Mouse (Mus musculus): ENCODE measurements around the gene Elmo1. TPM values are rescaled to one million over a fixed set of nuclear protein-coding genes. Genes with fewer than 3 reads are reported as not detected.

The Elmo1 gene
- polyA plus RNA-seq, 1 experiment from 2014 or later, result 17.4 TPM

DNA sequence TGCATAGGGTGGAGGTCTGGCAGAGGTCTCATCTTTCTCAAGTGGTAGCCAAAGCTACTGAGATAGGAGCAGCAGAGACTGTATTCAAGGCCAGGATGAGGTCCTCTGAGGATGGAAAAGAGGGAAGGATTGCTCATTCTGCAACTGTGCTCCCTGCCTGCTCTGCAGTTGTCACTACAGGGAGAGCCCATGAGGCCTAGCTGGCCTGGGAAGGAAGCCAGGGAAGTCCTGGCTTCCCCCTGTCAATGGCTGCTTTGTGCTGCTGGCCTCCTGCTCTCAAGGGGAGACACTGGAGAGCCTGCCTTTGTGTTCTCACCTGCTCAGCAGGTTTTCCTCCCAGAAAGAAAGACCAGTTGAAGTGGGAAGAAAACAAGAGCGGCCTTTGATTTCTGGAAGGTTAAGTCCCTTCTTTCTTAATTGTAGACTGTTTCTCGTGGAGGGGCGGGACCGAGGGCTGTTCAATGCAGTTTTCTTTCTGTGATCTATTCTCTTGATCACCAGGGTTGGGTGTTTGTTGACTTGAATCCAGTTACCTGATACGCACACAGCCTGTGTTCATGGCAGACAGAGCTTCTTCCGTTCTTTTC, 91.9 kb downstream of the Elmo1 start:
- Histone ChIP-seq H3K9ac (no peak overlapping the region), H3K27me3 (no peaks in the 10 kb centered on the region), H3K4me3 (no peak overlapping the region), H3K9me3 (no peaks in the 10 kb centered on the region), H3K36me3 (no peaks in the 10 kb centered on the region), H3K27ac (peak overlapping the region; percentile 51), H3K4me1 (peaks cover 23% of the 10 kb centered on the region), H3K4me2 (no peak overlapping the region)
- WGBS, result 66% methylated on average over 6 of the region's 6 CpGs
- no peak for ATAC-seq (ENCODE audit: insufficient number of reproducible peaks, low FRiP score, low TSS enrichment, low read depth)

DNA sequence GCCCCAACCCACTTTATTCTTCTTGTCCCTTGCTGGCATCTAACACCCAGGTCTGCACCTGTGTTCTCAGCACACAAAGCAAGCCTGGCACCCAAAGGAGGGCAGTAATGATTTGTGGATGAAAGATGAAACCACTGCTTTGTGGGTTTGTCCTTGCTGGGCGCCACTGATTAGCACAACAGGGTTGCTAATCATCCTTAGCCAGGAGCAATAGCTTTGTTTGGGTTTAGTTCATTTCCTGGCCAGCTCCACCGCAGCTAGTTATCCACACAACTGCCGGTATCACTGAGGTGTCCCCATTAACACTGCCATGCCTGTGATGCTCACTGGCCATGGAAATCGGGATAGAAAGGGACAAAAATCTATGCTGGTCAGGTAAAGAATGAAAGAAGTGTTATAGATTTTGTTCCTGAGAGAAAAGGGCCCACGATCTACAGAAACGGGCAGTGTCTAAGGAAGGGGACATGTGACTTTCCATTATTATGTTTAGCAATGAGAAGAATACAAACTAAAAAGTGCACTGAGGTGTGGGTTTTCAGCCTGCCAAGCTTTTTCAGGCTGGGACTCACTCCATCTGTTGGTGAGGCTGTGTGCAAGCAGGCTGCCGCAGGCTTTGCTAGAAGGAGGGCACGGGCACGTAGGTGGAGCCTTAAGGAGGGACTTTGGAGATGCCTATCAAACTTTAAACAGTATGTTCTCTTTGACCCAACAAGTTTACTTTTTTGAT, 93.3 kb downstream of the Elmo1 start:
- Histone ChIP-seq H3K27ac (peak overlapping the region; percentile 43; the same call in 1 of the 2 replicates), H3K36me3 (no peaks in the 10 kb centered on the region), H3K4me2 (no peak overlapping the region), H3K9ac (no peak overlapping the region), H3K9me3 (no peaks in the 10 kb centered on the region), H3K4me1 (peaks cover 23% of the 10 kb centered on the region), H3K4me3 (no peak overlapping the region), H3K27me3 (no peaks in the 10 kb centered on the region)
- no peak for ATAC-seq (ENCODE audit: insufficient number of reproducible peaks, low FRiP score, low TSS enrichment, low read depth)
- WGBS, result 19% methylated on average over 9 of the region's 9 CpGs

DNA sequence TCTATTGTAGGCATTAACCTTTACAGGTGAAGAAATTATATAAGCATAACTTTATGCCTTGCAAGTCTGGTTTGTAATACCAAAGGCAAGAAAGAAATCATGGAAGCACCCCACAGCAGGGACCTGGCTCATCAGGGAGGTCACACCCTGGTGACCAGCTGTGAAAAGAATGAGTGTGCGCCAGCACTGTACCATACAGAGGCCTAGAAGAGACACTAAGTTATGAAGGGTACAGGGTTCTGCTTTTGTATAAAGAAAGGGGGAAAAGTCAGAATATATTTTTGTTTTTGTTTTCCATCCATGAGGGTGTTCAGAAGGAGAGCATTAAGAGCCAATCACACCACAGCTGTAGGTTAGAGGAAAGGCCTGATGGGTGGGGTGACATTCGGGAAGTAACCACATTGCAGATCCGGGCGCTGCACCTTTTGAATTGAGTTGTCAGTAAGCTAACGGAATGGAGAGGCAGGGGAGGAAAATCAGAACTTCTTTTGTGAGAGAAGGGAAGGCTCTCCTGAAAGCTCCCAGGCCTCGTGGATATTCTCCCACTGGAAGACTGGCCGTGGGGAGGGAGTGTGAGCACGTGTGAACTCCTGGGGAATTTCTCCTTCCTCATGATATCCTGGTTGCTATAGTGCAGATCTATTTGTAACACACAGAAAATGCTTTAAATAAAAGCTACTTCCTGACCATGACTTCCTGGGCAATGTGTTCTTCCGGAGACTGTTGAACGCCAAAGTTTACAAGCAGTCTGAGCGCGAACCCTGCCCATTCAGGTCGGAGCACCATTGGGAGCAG, 94.0 kb downstream of the Elmo1 start:
- no peak overlapping the region for H3K9ac ChIP-seq
- H3K9me3 ChIP-seq, result no peaks in the 10 kb centered on the region
- no peak overlapping the region for H3K4me2 ChIP-seq
- H3K27ac ChIP-seq, result no peak overlapping the region
- no peak for ATAC-seq (ENCODE audit: insufficient number of reproducible peaks, low FRiP score, low TSS enrichment, low read depth)
- no peak overlapping the region for H3K4me3 ChIP-seq
- H3K36me3 ChIP-seq, result no peaks in the 10 kb centered on the region
- 62% methylated on average over 13 of the region's 13 CpGs for WGBS
- H3K27me3 ChIP-seq, result no peaks in the 10 kb centered on the region
- peaks cover 23% of the 10 kb centered on the region for H3K4me1 ChIP-seq

- peaks cover 23% of the 10 kb centered on the region for H3K4me1 ChIP-seq
- no peak overlapping the region for H3K4me3 ChIP-seq
- no peaks in the 10 kb centered on the region for H3K27me3 ChIP-seq
- H3K36me3 ChIP-seq, result no peaks in the 10 kb centered on the region
- WGBS, result 88% methylated on average over 20 of the region's 20 CpGs
- no peak overlapping the region for H3K9ac ChIP-seq
- ATAC-seq (ENCODE audit: insufficient number of reproducible peaks, low FRiP score, low TSS enrichment, low read depth), result no peak
- H3K4me2 ChIP-seq, result no peak overlapping the region
- H3K9me3 ChIP-seq, result no peaks in the 10 kb centered on the region
- no peak overlapping the region for H3K27ac ChIP-seq
Observed at GRCm38 (mm10) chr13:20185034-20185846, 94.8 kb downstream of the Elmo1 start.

DNA sequence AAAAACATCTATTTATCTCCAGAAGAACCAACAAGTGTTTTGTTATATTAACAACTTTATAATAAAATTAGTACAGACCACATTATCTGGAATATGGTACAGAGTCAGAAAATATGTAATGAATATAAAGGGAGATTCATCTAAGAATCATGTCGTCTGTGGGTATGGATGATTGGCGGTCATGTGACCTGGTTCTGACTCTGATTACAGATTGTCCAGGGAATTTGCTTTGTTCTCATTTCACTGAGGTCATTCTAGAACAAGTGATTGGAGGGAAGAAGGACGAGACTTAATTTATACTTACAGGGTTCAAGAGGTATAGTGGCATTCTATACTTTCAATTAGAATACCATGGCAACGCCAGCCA, 95.4 kb downstream of the Elmo1 start:
- WGBS, result 86% methylated on average over 4 of the region's 4 CpGs
- H3K27ac ChIP-seq, result no peak overlapping the region
- H3K36me3 ChIP-seq, result no peaks in the 10 kb centered on the region
- H3K27me3 ChIP-seq, result no peaks in the 10 kb centered on the region
- H3K4me1 ChIP-seq, result peaks cover 23% of the 10 kb centered on the region
- H3K9me3 ChIP-seq, result no peaks in the 10 kb centered on the region
- no peak overlapping the region for H3K9ac ChIP-seq
- H3K4me3 ChIP-seq, result no peak overlapping the region
- no peak for ATAC-seq (ENCODE audit: insufficient number of reproducible peaks, low FRiP score, low TSS enrichment, low read depth)
- no peak overlapping the region for H3K4me2 ChIP-seq

- H3K9me3 ChIP-seq, result no peaks in the 10 kb centered on the region
- no peak overlapping the region for H3K4me2 ChIP-seq
- ATAC-seq (ENCODE audit: insufficient number of reproducible peaks, low FRiP score, low TSS enrichment, low read depth), result no peak
- H3K4me1 ChIP-seq, result peaks cover 14% of the 10 kb centered on the region
- no peak overlapping the region for H3K9ac ChIP-seq
- no peaks in the 10 kb centered on the region for H3K27me3 ChIP-seq
- no peaks in the 10 kb centered on the region for H3K36me3 ChIP-seq
- WGBS, result 67% methylated on average over 2 of the region's 2 CpGs
- H3K27ac ChIP-seq, result peak overlapping the region; percentile 24
- no peak overlapping the region for H3K4me3 ChIP-seq
Observed at GRCm38 (mm10) chr13:20187647-20188046, 97.3 kb downstream of the Elmo1 start.

DNA sequence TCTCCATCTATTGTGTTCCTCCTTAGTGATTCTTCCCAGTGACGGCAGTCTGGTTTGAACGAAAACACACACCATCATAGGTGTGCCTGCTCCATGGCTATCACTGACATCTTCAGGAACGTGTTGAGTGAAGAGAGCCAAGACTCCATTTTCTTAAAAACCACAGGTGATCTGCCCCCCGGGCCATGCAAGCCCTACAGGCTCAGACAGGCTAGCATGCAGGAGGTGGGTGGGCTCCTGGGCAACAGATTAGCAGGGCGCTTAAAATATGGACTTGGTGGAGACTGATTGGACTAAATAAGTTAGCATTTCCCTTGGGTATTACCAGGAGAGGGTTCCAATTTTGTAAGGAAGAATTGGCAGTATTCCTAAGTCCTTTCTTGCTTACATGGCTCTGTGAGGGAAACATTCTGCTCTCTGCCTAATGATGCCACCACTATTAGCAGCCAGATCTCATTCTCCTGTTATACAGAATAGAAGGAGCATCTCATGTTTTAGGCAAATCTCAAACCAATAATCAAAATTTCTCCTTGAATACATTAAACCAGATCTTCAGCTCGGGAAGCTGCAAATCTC, 101.7 kb downstream of the Elmo1 start:
- Histone ChIP-seq H3K4me3 (no peak overlapping the region), H3K4me1 (no peaks in the 10 kb centered on the region), H3K27me3 (no peaks in the 10 kb centered on the region), H3K27ac (no peak overlapping the region), H3K36me3 (no peaks in the 10 kb centered on the region), H3K4me2 (no peak overlapping the region), H3K9ac (no peak overlapping the region), H3K9me3 (no peaks in the 10 kb centered on the region)
- ATAC-seq (ENCODE audit: insufficient number of reproducible peaks, low FRiP score, low TSS enrichment, low read depth), result no peak
- 72% methylated on average over 6 of the region's 6 CpGs for WGBS

DNA sequence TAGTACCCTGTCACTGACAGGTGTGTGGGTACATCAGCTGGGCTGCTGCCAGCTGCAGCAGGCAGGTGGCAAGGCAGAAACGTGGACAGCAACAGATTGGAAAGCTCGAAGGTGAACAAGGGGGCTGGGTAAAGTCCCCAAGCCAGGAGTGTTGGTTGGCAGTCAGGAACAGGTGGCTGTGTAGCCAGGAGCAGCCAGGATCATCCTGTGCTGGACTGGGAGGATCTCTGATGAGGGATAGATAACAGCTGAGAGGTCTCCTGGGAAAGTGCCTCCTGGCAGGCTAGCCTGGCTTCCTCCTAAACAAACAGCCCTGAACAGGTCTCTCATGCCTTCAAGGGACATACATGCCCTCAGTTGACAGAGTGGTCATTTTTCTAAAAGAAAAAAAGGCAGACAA, 110.2 kb downstream of the Elmo1 start:
- ATAC-seq (ENCODE audit: insufficient number of reproducible peaks, low FRiP score, low TSS enrichment, low read depth), result no peak
- Histone ChIP-seq H3K4me1 (no peaks in the 10 kb centered on the region), H3K27me3 (no peaks in the 10 kb centered on the region), H3K9ac (no peak overlapping the region), H3K4me2 (no peak overlapping the region), H3K36me3 (no peaks in the 10 kb centered on the region), H3K27ac (no peak overlapping the region), H3K9me3 (no peaks in the 10 kb centered on the region), H3K4me3 (no peak overlapping the region)
- 37% methylated on average over 2 of the region's 2 CpGs for WGBS

GRCm38 (mm10) chr13:20202617-20203016, 112.2 kb downstream of the Elmo1 start:
- Histone ChIP-seq H3K4me2 (no peak overlapping the region), H3K27me3 (no peaks in the 10 kb centered on the region), H3K4me3 (no peak overlapping the region), H3K4me1 (no peaks in the 10 kb centered on the region), H3K9me3 (no peaks in the 10 kb centered on the region), H3K36me3 (no peaks in the 10 kb centered on the region), H3K27ac (no peak overlapping the region), H3K9ac (no peak overlapping the region)
- 88% methylated on average over 4 of the region's 4 CpGs for WGBS
- no peak for ATAC-seq (ENCODE audit: insufficient number of reproducible peaks, low FRiP score, low TSS enrichment, low read depth)

DNA sequence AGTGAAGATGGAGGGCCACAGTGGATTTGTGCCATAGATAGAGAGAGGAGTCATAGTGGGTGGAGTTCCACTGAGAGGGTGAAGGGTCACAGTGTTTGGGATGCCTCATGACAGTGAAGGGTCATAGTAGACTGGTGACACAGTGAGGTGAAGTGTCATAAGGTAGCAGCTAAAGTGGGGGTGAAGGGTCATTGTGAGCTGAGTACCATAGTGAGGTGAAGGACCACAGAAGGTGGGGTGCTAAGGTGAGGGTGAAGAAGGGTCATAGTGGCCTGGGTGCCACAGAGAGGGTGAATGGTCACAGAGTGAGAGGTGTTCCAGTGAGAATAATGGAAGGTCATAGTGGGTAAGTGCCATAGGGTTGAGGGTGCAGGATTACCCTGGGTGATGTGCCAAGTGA, 113.8 kb downstream of the Elmo1 start:
- H3K4me3 ChIP-seq, result no peak overlapping the region
- H3K36me3 ChIP-seq, result no peaks in the 10 kb centered on the region
- H3K4me2 ChIP-seq, result no peak overlapping the region
- no peaks in the 10 kb centered on the region for H3K9me3 ChIP-seq
- H3K9ac ChIP-seq, result no peak overlapping the region
- no peaks in the 10 kb centered on the region for H3K27me3 ChIP-seq
- H3K27ac ChIP-seq, result no peak overlapping the region
- ATAC-seq (ENCODE audit: insufficient number of reproducible peaks, low FRiP score, low TSS enrichment, low read depth), result no peak
- H3K4me1 ChIP-seq, result no peaks in the 10 kb centered on the region

DNA sequence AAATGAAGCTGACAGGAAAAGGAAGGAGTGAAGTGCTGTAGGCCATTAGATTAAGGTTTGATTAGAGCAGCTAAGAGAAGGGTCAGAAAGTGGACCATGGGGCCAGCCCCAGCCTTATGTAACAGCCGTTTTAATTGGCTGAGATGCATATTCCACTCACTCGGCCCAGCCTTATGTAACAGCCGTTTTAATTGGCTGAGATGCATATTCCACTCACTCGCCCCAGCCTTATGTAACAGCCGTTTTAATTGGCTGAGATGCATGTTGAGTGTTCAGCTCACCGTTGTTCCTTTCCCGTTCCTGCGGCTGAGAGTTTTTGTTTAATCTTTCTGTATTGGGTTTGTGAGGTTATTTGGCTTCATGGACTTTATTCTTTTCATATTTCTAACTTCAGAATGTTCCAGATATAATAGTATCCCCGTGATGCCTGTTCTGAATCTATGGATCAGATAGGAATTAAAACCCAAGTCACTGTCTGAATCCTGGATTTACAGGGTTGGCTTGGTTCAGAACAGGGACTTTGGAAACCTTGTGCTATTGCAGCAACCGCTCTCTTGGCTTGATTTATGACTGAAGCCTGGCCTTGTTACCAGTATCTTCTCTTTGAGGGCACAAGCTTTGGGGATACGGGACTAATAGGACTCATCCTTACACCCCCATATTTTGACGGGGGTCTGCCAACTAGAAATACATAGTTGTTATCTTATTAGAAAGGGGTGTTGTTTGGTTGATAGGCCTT, 114.8 kb downstream of the Elmo1 start:
- H3K36me3 ChIP-seq, result no peaks in the 10 kb centered on the region
- no peak overlapping the region for H3K4me2 ChIP-seq
- WGBS, result 80% methylated on average over 12 of the region's 12 CpGs
- no peaks in the 10 kb centered on the region for H3K27me3 ChIP-seq
- no peaks in the 10 kb centered on the region for H3K4me1 ChIP-seq
- no peaks in the 10 kb centered on the region for H3K9me3 ChIP-seq
- no peak overlapping the region for H3K9ac ChIP-seq
- no peak overlapping the region for H3K4me3 ChIP-seq
- no peak overlapping the region for H3K27ac ChIP-seq
- ATAC-seq (ENCODE audit: insufficient number of reproducible peaks, low FRiP score, low TSS enrichment, low read depth), result no peak
